Mouse (Mus musculus) kidney, embryonic 14.5 days (tissue): ENCODE data around the gene Mtmr12. TPM values are rescaled to one million over a fixed set of nuclear protein-coding genes. Genes with fewer than 3 reads are reported as not detected.

Source experiments
- microRNA counts: library from miRNA; unstranded; fragments of <30 nt; microRNA quantifications from one replicate; lab custom pipeline; 2017
- microRNA-seq: library from miRNA; unstranded; fragments of <30 nt; microRNA quantifications from one replicate; pipeline ENCODE4, GENCODE M21; 2016
- polyA plus RNA-seq: library from polyadenylated mRNA; unstranded; fragments of >200 nt; fragmentation: Nextera tagmentation; extraction: Ambion mirVana; gene quantifications from 2 replicates; pipeline ENCODE4 v1.2.1, GENCODE M21; 2014

The Mtmr12 gene
- polyA plus RNA-seq, 1 experiment from 2014 or later = 25.4 TPM

MicroRNAs encoded within 50 kb of the gene (microRNA counts, 519-probe panel; counts per million panel counts)
- microRNA mmu-miR-1898 (lab: Ali Mortazavi, UCI) = not detected

Small RNA genes lying within 50 kb of the gene (microRNA-seq; reads per million reads assigned to microRNA genes)
- gene Mir1898 = not detected

Other genes with a start within 250 kb of the Mtmr12 start
- gene Sub1, start 208.0 kb upstream of the Mtmr12 start, polyA plus RNA-seq = 790 and 1,118 TPM in 2 replicates
- gene Zfr, start 87.2 kb upstream of the Mtmr12 start, polyA plus RNA-seq = 83.8 and 154 TPM in 2 replicates
- 78.7 and 116 TPM in 2 replicates for gene Golph3, start 116.4 kb downstream of the Mtmr12 start, polyA plus RNA-seq
- gene 1810049J17Rik, start 116.9 kb downstream of the Mtmr12 start, polyA plus RNA-seq = 0.81 and 1.9 TPM in 2 replicates